Mouse (Mus musculus): ENCODE results near the gene Borcs8. TPM values are rescaled to one million over a fixed set of nuclear protein-coding genes. Genes with fewer than 3 reads are reported as not detected.

Borcs8 gene
- polyA plus RNA-seq, 1 experiment from 2014 or later = 31.5 TPM

DNA sequence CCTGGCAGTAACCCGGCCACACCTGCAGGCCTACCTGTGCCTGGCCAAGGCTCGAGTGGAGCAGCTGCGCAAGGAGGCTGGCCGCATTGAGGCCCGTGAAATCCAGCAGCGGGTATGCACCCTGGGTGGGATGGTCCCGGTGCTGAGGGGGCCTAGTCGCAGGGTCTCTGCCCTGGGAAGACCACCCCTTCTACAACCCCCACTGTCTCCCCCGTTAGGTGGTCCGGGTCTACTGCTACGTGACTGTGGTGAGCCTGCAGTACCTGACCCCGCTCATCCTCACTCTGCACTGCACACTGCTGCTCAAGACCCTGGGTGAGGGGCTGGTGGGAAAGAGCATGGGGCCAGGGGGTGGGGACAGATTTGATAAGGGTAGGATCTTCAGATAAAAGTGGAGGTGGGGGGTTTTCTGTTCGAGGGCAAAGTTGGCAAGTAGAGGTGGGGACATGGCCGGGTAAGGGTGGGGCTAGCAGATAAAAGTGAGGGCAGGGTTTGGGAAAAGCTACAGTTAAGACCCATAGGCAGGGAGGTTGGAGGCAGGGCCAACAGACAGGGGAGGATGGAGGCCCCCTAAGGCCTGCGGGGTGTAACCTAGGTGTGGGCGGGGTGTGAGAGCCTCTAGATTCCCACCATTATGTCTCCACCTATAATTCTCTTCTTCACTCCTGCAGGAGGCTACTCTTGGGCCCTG is 42.1 kb downstream of the Borcs8 start:
- ATAC-seq (replicated peaks; ENCODE audit: insufficient number of reproducible peaks, insufficient read depth, low FRiP score, low read depth) = no peak
- Histone ChIP-seq H3K9me3 (replicated peaks) (no peaks in the 10 kb centered on the region), H3K4me3 (no peak overlapping the region), H3K27me3 (no peaks in the 10 kb centered on the region), H3K4me2 (no peak overlapping the region), H3K36me3 (peaks cover 46% of the 10 kb centered on the region), H3K9ac (no peak overlapping the region), H3K27ac (no peak overlapping the region), H3K4me1 (replicated peaks) (no peaks in the 10 kb centered on the region)
- 74% methylated on average over 16 of the region's 16 CpGs for WGBS

DNA sequence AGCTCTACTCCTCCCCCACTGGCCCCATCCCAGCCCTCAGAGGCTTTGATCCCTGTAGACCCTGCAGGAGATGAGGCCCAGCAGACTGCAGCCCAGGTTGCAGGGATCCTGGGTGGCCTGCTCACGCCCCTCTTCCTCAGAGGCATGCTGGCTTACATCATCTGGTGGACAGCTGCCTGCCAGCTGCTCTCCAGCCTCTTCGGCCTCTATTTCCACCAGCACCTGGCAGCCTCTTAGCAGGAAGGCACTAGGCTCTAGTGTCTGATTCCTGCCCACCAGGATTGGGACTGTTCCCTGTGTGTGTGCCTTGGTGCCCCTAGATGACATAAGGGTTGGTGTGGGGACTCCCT is 42.6 kb downstream of the Borcs8 start:
- WGBS = 29% methylated on average over 2 of the region's 2 CpGs
- peaks cover 44% of the 10 kb centered on the region for H3K36me3 ChIP-seq
- H3K4me3 ChIP-seq = no peak overlapping the region
- H3K27ac ChIP-seq = no peak overlapping the region
- H3K4me2 ChIP-seq = no peak overlapping the region
- ATAC-seq (replicated peaks; ENCODE audit: insufficient number of reproducible peaks, insufficient read depth, low FRiP score, low read depth) = no peak
- H3K9ac ChIP-seq = no peak overlapping the region
- no peaks in the 10 kb centered on the region for H3K9me3 ChIP-seq (replicated peaks)
- H3K4me1 ChIP-seq (replicated peaks) = no peaks in the 10 kb centered on the region
- H3K27me3 ChIP-seq = no peaks in the 10 kb centered on the region

DNA sequence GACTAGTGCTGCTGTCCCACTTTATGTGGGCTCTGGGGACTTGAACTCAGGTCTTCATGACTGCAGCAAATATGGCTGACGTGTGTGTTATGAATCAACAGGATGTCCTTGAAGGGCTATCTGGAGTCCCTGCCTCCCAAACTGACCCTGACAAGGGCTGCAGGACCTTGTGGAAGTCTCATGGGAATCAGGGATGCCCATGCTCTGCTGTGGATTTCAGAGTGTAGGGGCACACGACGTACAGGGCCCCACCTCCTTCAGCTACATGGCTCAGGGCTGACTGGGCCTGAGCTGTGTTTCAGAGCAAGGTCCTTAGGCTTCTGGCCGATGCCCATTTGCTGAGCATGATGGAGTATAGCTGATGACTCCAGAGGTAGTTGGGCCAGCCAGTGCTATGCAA is 43.9 kb downstream of the Borcs8 start:
- no peaks in the 10 kb centered on the region for H3K9me3 ChIP-seq (replicated peaks)
- H3K36me3 ChIP-seq = peaks cover 47% of the 10 kb centered on the region
- H3K4me1 ChIP-seq (replicated peaks) = no peaks in the 10 kb centered on the region
- H3K4me2 ChIP-seq = no peak overlapping the region
- 82% methylated on average over 4 of the region's 4 CpGs for WGBS
- H3K9ac ChIP-seq = no peak overlapping the region
- no peaks in the 10 kb centered on the region for H3K27me3 ChIP-seq
- no peak for ATAC-seq (replicated peaks; ENCODE audit: insufficient number of reproducible peaks, insufficient read depth, low FRiP score, low read depth)
- H3K4me3 ChIP-seq = no peak overlapping the region
- H3K27ac ChIP-seq = no peak overlapping the region

DNA sequence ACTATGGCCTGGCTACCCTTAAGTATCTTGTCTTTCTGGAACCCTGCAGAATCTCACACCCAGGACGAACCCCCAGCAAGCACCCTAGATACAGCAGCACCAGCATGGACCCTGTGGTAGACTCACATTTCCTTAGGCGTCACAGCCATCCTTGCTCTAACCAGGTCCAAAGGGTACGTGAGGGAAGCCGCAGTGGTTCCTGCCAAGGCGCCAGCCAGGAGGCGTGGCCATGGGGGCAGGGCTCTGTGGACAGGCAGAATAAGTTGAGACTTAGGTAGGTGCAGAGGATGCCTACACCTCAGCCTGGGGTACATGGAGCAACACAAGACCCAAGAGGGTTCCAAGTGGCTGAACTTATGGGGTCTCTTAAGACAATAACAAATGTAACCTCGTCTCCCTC is 49.4 kb downstream of the Borcs8 start:
- Histone ChIP-seq H3K4me2 (no peak overlapping the region), H3K4me3 (no peak overlapping the region), H3K9me3 (replicated peaks) (no peaks in the 10 kb centered on the region), H3K36me3 (peaks cover 10% of the 10 kb centered on the region; the same call in 1 of the 2 replicates), H3K9ac (no peak overlapping the region), H3K27ac (no peak overlapping the region), H3K4me1 (replicated peaks) (no peaks in the 10 kb centered on the region), H3K27me3 (no peaks in the 10 kb centered on the region)
- no peak for ATAC-seq (replicated peaks; ENCODE audit: insufficient number of reproducible peaks, insufficient read depth, low FRiP score, low read depth)
- 59% methylated on average over 7 of the region's 7 CpGs for WGBS

DNA sequence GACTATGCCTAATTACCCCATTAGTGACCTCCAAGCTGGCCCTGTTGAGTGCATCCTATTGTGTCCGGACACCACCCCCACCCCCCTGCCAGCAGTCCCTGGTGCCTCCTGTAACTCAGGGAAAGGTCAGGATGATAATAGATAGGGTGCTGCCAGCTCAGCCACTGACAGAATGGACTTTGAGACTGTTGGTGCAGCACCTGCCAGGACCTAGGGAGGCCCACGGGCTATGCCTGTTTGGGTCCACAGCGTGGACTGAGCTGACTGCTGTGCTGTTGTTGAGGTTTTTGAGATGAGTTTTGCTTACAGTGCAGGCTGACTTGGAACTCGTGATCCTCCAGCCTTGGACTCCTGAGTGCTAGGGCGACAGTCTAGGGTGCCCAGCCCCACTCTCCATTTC is 53.9 kb downstream of the Borcs8 start:
- no peaks in the 10 kb centered on the region; the same call in 1 of the 2 replicates for H3K36me3 ChIP-seq
- H3K4me3 ChIP-seq = no peak overlapping the region
- no peaks in the 10 kb centered on the region for H3K27me3 ChIP-seq
- no peak overlapping the region for H3K4me2 ChIP-seq
- H3K9ac ChIP-seq = no peak overlapping the region
- no peaks in the 10 kb centered on the region for H3K9me3 ChIP-seq (replicated peaks)
- no peak overlapping the region for H3K27ac ChIP-seq
- no peak for ATAC-seq (replicated peaks; ENCODE audit: insufficient number of reproducible peaks, insufficient read depth, low FRiP score, low read depth)
- no peaks in the 10 kb centered on the region for H3K4me1 ChIP-seq (replicated peaks)
- WGBS = 67% methylated on average over 5 of the region's 5 CpGs

DNA sequence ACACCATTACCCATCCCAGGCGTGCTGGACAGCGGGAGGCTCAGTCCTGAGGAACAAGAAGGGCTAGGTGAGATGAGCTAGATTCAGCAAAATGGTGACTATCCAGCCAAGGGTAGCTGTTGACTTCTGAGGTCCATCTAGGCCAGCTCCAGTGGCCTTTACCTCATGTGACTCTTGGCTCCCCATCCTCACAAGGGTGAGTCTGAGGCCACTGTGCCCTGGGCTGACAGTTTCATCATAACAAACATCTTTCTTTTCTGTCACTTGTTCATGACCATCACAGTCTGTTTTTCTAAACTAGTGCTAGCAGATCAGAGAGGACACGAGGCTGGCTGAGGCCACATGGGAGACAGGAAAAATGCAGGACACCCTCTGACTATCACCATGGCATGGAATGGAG is 54.9 kb downstream of the Borcs8 start:
- ATAC-seq (replicated peaks; ENCODE audit: insufficient number of reproducible peaks, insufficient read depth, low FRiP score, low read depth) = no peak
- Histone ChIP-seq H3K27ac (no peak overlapping the region), H3K27me3 (no peaks in the 10 kb centered on the region), H3K36me3 (no peaks in the 10 kb centered on the region; the same call in 1 of the 2 replicates), H3K4me2 (no peak overlapping the region), H3K9me3 (replicated peaks) (no peaks in the 10 kb centered on the region), H3K4me1 (replicated peaks) (no peaks in the 10 kb centered on the region), H3K4me3 (no peak overlapping the region), H3K9ac (no peak overlapping the region)
- 82% methylated on average over 3 of the region's 3 CpGs for WGBS

DNA sequence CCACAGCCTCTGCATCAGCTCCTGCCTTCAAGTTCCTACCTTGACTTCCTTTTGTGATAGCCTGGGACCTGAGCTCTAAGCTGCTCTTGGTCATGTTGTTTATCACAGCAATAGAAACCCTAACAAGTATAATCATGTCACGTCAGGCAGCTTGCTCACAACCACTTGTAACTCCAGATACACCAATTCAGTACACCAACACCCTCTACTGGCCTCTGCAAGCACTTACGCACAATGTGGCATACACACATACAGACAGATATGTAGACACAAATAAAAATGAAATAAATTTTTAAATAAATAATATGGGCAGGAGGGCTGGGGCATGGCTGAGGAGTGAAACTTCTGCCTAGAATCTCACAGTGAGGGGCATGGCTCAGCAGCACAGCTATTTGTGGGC is 56.5 kb downstream of the Borcs8 start:
- 81% methylated on average over 2 of the region's 2 CpGs for whole genome bisulfite sequencing
- H3K9ac ChIP-seq = no peak overlapping the region
- no peaks in the 10 kb centered on the region for H3K36me3 ChIP-seq
- no peak for ATAC-seq (replicated peaks; ENCODE audit: insufficient number of reproducible peaks, insufficient read depth, low FRiP score, low read depth)
- no peaks in the 10 kb centered on the region for H3K4me1 ChIP-seq (replicated peaks)
- H3K4me2 ChIP-seq = no peak overlapping the region
- H3K4me3 ChIP-seq = no peak overlapping the region
- no peak overlapping the region for H3K27ac ChIP-seq
- no peaks in the 10 kb centered on the region for H3K9me3 ChIP-seq (replicated peaks)
- no peaks in the 10 kb centered on the region for H3K27me3 ChIP-seq

Small RNA genes within 50 kb of the gene (microRNA-seq; reads per million reads assigned to microRNA genes)
- gene Mir7066 = not detected

Other genes starting within 250 kb of the Borcs8 start
- 1.5 and 1.8 TPM in 2 replicates for gene Tssk6, start 237.3 kb upstream of the Borcs8 start, polyA plus RNA-seq (2015; fragmentation: Nextera tagmentation; extraction: Ambion mirVana)
- gene Ndufa13, start 236.9 kb upstream of the Borcs8 start, polyA plus RNA-seq (2015; fragmentation: Nextera tagmentation; extraction: Ambion mirVana) = 316 and 390 TPM in 2 replicates
- 5.9 and 10.1 TPM in 2 replicates for gene Yjefn3, start 236.8 kb upstream of the Borcs8 start, polyA plus RNA-seq (2015; fragmentation: Nextera tagmentation; extraction: Ambion mirVana)
- 33.2 and 46.3 TPM in 2 replicates for gene Gatad2a, start 143.1 kb upstream of the Borcs8 start, polyA plus RNA-seq (2015; fragmentation: Nextera tagmentation; extraction: Ambion mirVana)
- 32.0 and 43.5 TPM in 2 replicates for gene Mau2, start 96.8 kb upstream of the Borcs8 start, polyA plus RNA-seq (2015; fragmentation: Nextera tagmentation; extraction: Ambion mirVana)
- 25.4 and 31.5 TPM in 2 replicates for gene Sugp1, start 96.7 kb upstream of the Borcs8 start, polyA plus RNA-seq (2015; fragmentation: Nextera tagmentation; extraction: Ambion mirVana)
- gene Tm6sf2, start 66.6 kb upstream of the Borcs8 start, polyA plus RNA-seq (2015; fragmentation: Nextera tagmentation; extraction: Ambion mirVana) = 0.60 and 1.0 TPM in 2 replicates
- gene Hapln4, start 56.0 kb upstream of the Borcs8 start, polyA plus RNA-seq (2015; fragmentation: Nextera tagmentation; extraction: Ambion mirVana) = 0.03 TPM in 1 of 2 replicates, not detected in the other
- 0.16 and 0.71 TPM in 2 replicates for gene Ncan, start 18.6 kb upstream of the Borcs8 start, polyA plus RNA-seq (2015; fragmentation: Nextera tagmentation; extraction: Ambion mirVana)
- 29.5 and 35.6 TPM in 2 replicates for gene Nr2c2ap, start 8.2 kb upstream of the Borcs8 start, polyA plus RNA-seq (2015; fragmentation: Nextera tagmentation; extraction: Ambion mirVana)
- 16.5 and 19.9 TPM in 2 replicates for gene Rfxank, start 345 bp upstream of the Borcs8 start, polyA plus RNA-seq (2015; fragmentation: Nextera tagmentation; extraction: Ambion mirVana)
- gene Mef2b, start 212 bp downstream of the Borcs8 start, polyA plus RNA-seq (2015; fragmentation: Nextera tagmentation; extraction: Ambion mirVana) = 0.28 and 0.44 TPM in 2 replicates
- gene Tmem161a, start 32.9 kb downstream of the Borcs8 start, polyA plus RNA-seq (2015; fragmentation: Nextera tagmentation; extraction: Ambion mirVana) = 77.6 and 89.7 TPM in 2 replicates
- 7.6 and 12.5 TPM in 2 replicates for gene Slc25a42, start 72.8 kb downstream of the Borcs8 start, polyA plus RNA-seq (2015; fragmentation: Nextera tagmentation; extraction: Ambion mirVana)
- 22.1 and 27.4 TPM in 2 replicates for gene Sugp2, start 94.7 kb downstream of the Borcs8 start, polyA plus RNA-seq (2015; fragmentation: Nextera tagmentation; extraction: Ambion mirVana)
- gene Armc6, start 95.0 kb downstream of the Borcs8 start, polyA plus RNA-seq (2015; fragmentation: Nextera tagmentation; extraction: Ambion mirVana) = 16.4 and 24.0 TPM in 2 replicates
- 24.2 and 33.6 TPM in 2 replicates for gene Homer3, start 143.3 kb downstream of the Borcs8 start, polyA plus RNA-seq (2015; fragmentation: Nextera tagmentation; extraction: Ambion mirVana)
- 25.2 and 33.6 TPM in 2 replicates for gene Ddx49, start 163.0 kb downstream of the Borcs8 start, polyA plus RNA-seq (2015; fragmentation: Nextera tagmentation; extraction: Ambion mirVana)
- 241 and 335 TPM in 2 replicates for gene Cope, start 163.0 kb downstream of the Borcs8 start, polyA plus RNA-seq (2015; fragmentation: Nextera tagmentation; extraction: Ambion mirVana)
- 1.3 and 2.3 TPM in 2 replicates for gene Cers1, start 176.3 kb downstream of the Borcs8 start, polyA plus RNA-seq (2015; fragmentation: Nextera tagmentation; extraction: Ambion mirVana)
- gene Gdf1, start 190.3 kb downstream of the Borcs8 start, polyA plus RNA-seq (2015; fragmentation: Nextera tagmentation; extraction: Ambion mirVana) = 0.31 and 1.4 TPM in 2 replicates
- gene Upf1, start 213.8 kb downstream of the Borcs8 start, polyA plus RNA-seq (2015; fragmentation: Nextera tagmentation; extraction: Ambion mirVana) = 10.5 and 13.4 TPM in 2 replicates
- 2.8 and 4.0 TPM in 2 replicates for gene Comp, start 234.1 kb downstream of the Borcs8 start, polyA plus RNA-seq (2015; fragmentation: Nextera tagmentation; extraction: Ambion mirVana)

All from heart, embryonic 15.5 days (tissue).